Mouse (Mus musculus): Measurements from ENCODE around the gene Vps35l. TPM values are rescaled to one million over a fixed set of nuclear protein-coding genes. Genes with fewer than 3 reads are reported as not detected.

Gene Vps35l
- total and polyA plus RNA-seq, 2 experiments from 2014 or later = 41.0 to 63.8 TPM

DNA sequence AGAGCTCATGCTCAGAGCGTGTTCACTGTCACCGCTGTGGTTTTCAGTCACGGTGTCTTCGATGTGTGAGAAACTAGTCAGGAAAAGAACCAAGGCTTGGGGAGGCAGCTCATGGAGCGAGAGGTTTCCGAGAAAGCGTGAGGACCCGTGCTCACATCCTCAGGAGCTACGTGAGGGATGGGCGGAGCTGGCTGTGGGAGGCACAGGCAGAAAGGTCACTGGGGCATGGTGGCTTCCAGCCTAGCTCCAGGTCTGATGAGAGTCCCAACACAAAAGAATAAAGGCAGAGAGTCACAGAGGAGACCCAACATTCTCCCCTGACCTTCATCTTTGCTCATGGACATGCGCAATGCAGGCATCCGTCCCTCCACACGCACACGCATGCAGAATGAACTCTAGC lies 24.7 kb downstream of the Vps35l start:
- Histone ChIP-seq H3K36me3 (replicated peaks; ENCODE audit: control insufficient read depth, insufficient read depth, low read length) (peaks cover 36% of the 10 kb centered on the region), H3K4me3 (ENCODE audit: low read depth, low read length) (no peak overlapping the region), H3K27ac (ENCODE audit: low read depth) (no peak overlapping the region), H3K27me3 (ENCODE audit: control insufficient read depth, insufficient read depth, low read length) (no peaks in the 10 kb centered on the region), H3K9ac (replicated peaks; ENCODE audit: low read depth, low read length) (no peak overlapping the region), H3K4me1 (ENCODE audit: control insufficient read depth, insufficient read depth) (no peaks in the 10 kb centered on the region), H3K9me3 (replicated peaks; ENCODE audit: control insufficient read depth, low read length) (no peaks in the 10 kb centered on the region), H3K4me2 (ENCODE audit: low read depth, low read length) (no peak overlapping the region)
- DNase-seq (ENCODE audit: low spot score) = no peak
- no peak for ATAC-seq (ENCODE audit: insufficient read depth, low read depth)
- TF ChIP-seq EP300 (IDR thresholded peaks at IDR 0.05; ENCODE audit: low read depth) = no peak
- TF ChIP-seq CTCF (IDR thresholded peaks at IDR 0.05; ENCODE audit: low read depth) = no peak
- 70% methylated on average over 14 of the region's 14 CpGs for WGBS

DNA sequence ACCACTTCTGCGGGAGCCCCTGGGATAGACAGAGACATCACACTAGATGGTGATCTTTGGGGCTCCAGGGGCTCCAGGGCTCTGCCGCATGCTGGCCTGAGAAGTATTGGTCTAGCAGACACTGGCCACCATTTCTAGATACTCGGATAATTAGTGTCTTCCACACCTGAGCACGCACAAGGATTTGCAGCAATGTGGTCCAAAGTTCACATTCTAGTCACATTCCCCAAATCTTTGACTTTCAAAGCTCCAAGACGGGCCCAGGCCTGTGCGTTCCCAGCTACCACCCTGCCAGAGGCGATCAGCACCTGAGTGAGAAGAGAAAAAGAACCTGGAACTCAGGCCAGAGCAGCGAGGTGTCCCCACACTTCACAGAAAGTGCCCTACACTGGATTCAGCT lies 25.6 kb downstream of the Vps35l start:
- no peak overlapping the region for H3K4me2 ChIP-seq (ENCODE audit: low read depth, low read length)
- H3K9ac ChIP-seq (replicated peaks; ENCODE audit: low read depth, low read length) = no peak overlapping the region
- peaks cover 28% of the 10 kb centered on the region for H3K36me3 ChIP-seq (replicated peaks; ENCODE audit: control insufficient read depth, insufficient read depth, low read length)
- DNase-seq (ENCODE audit: low spot score) = no peak
- H3K27ac ChIP-seq (ENCODE audit: low read depth) = no peak overlapping the region
- TF ChIP-seq EP300 (IDR thresholded peaks at IDR 0.05; ENCODE audit: low read depth) (no peak), CTCF (IDR thresholded peaks at IDR 0.05; ENCODE audit: low read depth) (no peak)
- no peaks in the 10 kb centered on the region for H3K27me3 ChIP-seq (ENCODE audit: control insufficient read depth, insufficient read depth, low read length)
- H3K9me3 ChIP-seq (replicated peaks; ENCODE audit: control insufficient read depth, low read length) = no peaks in the 10 kb centered on the region
- WGBS = 59% methylated on average over 8 of the region's 8 CpGs
- H3K4me3 ChIP-seq (ENCODE audit: low read depth, low read length) = no peak overlapping the region
- no peak for ATAC-seq (ENCODE audit: insufficient read depth, low read depth)
- H3K4me1 ChIP-seq (ENCODE audit: control insufficient read depth, insufficient read depth) = no peaks in the 10 kb centered on the region

DNA sequence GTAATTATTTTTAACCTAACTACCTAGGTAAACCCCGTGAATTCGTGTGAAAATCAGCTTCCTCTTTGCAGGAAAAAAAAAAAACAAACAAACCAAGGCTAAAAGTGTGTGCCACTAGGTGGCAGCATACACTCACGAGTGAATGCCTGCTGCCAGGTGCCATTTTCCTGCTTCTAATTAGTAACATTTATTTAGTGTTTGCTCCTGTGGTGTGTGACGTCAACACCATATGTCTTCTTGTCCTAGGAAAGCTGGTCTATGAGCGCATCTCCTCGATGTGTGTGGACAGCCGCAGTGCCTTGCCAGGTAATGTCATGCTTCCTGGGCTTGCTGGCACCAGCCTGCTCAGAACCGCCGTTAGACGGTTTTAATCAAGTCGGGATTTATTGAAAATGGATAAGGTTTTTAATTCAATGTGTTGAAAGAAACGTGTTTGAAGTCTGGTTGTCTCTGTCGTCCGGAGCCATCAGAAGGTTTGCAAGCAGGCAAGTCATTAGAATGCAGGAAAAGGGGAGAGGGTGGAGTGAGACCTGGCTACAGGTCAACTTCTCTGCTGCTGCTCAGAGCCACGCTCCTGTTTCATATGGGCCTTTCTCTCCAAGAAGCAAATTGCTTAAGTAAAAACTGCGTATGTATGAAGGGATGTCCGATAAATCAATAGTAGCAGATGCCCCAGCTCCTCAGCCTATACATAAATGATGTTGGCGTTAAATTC lies 26.2 kb downstream of the Vps35l start:
- H3K9ac ChIP-seq (replicated peaks; ENCODE audit: low read depth, low read length) = no peak overlapping the region
- no peaks in the 10 kb centered on the region for H3K27me3 ChIP-seq (ENCODE audit: control insufficient read depth, insufficient read depth, low read length)
- no peaks in the 10 kb centered on the region for H3K9me3 ChIP-seq (replicated peaks; ENCODE audit: control insufficient read depth, low read length)
- ATAC-seq (ENCODE audit: insufficient read depth, low read depth) (peak; percentile 38; the same call in 1 of the 2 replicates), DNase-seq (ENCODE audit: low spot score) (peak; percentile 51)
- peaks cover 27% of the 10 kb centered on the region for H3K36me3 ChIP-seq (replicated peaks; ENCODE audit: control insufficient read depth, insufficient read depth, low read length)
- H3K4me1 ChIP-seq (ENCODE audit: control insufficient read depth, insufficient read depth) = no peaks in the 10 kb centered on the region
- 60% methylated on average over 18 of the region's 18 CpGs for WGBS
- no peak overlapping the region for H3K27ac ChIP-seq (ENCODE audit: low read depth)
- H3K4me3 ChIP-seq (ENCODE audit: low read depth, low read length) = no peak overlapping the region
- no peak overlapping the region for H3K4me2 ChIP-seq (ENCODE audit: low read depth, low read length)
- no peak for TF ChIP-seq EP300 (IDR thresholded peaks at IDR 0.05; ENCODE audit: low read depth)
- TF ChIP-seq CTCF (IDR thresholded peaks at IDR 0.05; ENCODE audit: low read depth) = peak; percentile 93

DNA sequence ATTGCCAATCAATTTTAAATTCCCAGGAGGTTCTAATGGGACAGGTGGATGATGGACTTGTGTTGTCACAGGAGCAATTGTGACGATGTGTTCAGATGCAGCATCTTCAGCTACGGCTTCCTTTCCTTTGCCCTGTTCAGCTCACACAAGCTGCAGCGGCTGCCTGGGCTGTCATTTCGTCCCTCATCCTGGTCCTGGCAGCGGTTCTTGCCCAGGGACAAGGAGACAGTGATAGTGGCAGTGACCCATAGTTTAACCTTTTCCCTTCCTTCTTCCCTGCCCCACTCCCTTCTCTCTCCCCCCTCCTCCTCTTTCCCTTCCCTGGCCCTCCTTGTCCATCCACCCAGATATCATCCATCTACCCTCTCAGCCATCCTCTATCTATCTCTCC lies 26.8 kb downstream of the Vps35l start:
- H3K36me3 ChIP-seq (replicated peaks; ENCODE audit: control insufficient read depth, insufficient read depth, low read length) = peaks cover 21% of the 10 kb centered on the region
- H3K27me3 ChIP-seq (ENCODE audit: control insufficient read depth, insufficient read depth, low read length) = no peaks in the 10 kb centered on the region
- no peaks in the 10 kb centered on the region for H3K4me1 ChIP-seq (ENCODE audit: control insufficient read depth, insufficient read depth)
- H3K4me2 ChIP-seq (ENCODE audit: low read depth, low read length) = no peak overlapping the region
- DNase-seq (ENCODE audit: low spot score) (no peak), ATAC-seq (ENCODE audit: insufficient read depth, low read depth) (no peak)
- TF ChIP-seq EP300 (IDR thresholded peaks at IDR 0.05; ENCODE audit: low read depth) = no peak
- TF ChIP-seq CTCF (IDR thresholded peaks at IDR 0.05; ENCODE audit: low read depth) = no peak
- no peak overlapping the region for H3K4me3 ChIP-seq (ENCODE audit: low read depth, low read length)
- 94% methylated on average over 5 of the region's 5 CpGs for WGBS
- no peaks in the 10 kb centered on the region for H3K9me3 ChIP-seq (replicated peaks; ENCODE audit: control insufficient read depth, low read length)
- H3K27ac ChIP-seq (ENCODE audit: low read depth) = no peak overlapping the region
- H3K9ac ChIP-seq (replicated peaks; ENCODE audit: low read depth, low read length) = no peak overlapping the region

DNA sequence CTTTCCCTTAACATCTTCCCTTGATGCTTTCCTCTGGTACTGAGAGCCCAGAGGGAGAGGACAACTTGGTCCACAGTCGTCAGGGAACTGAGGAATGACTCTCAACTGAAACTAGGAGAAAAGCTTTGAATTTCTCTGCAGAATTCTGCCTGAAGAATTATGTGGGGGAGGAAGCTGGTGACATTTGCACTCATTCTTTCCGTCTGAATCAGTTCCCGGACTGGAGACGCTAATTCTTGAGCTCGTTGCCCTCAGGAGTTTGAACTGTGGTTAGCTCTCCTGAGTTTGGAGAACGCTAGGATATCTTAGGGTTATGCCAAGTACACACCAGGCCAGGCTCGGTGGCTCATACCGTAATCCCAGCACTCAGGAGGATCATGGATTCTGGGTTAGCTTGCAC lies 29.2 kb downstream of the Vps35l start:
- ATAC-seq (ENCODE audit: insufficient read depth, low read depth) (no peak), DNase-seq (ENCODE audit: low spot score) (no peak)
- Histone ChIP-seq H3K27me3 (ENCODE audit: control insufficient read depth, insufficient read depth, low read length) (no peaks in the 10 kb centered on the region), H3K4me1 (ENCODE audit: control insufficient read depth, insufficient read depth) (no peaks in the 10 kb centered on the region), H3K27ac (ENCODE audit: low read depth) (no peak overlapping the region), H3K9ac (replicated peaks; ENCODE audit: low read depth, low read length) (no peak overlapping the region), H3K4me2 (ENCODE audit: low read depth, low read length) (no peak overlapping the region), H3K9me3 (replicated peaks; ENCODE audit: control insufficient read depth, low read length) (no peaks in the 10 kb centered on the region), H3K4me3 (ENCODE audit: low read depth, low read length) (no peak overlapping the region), H3K36me3 (replicated peaks; ENCODE audit: control insufficient read depth, insufficient read depth, low read length) (peaks cover 22% of the 10 kb centered on the region)
- 63% methylated on average over 8 of the region's 8 CpGs for WGBS
- no peak for TF ChIP-seq CTCF (IDR thresholded peaks at IDR 0.05; ENCODE audit: low read depth)
- TF ChIP-seq EP300 (IDR thresholded peaks at IDR 0.05; ENCODE audit: low read depth) = no peak

DNA sequence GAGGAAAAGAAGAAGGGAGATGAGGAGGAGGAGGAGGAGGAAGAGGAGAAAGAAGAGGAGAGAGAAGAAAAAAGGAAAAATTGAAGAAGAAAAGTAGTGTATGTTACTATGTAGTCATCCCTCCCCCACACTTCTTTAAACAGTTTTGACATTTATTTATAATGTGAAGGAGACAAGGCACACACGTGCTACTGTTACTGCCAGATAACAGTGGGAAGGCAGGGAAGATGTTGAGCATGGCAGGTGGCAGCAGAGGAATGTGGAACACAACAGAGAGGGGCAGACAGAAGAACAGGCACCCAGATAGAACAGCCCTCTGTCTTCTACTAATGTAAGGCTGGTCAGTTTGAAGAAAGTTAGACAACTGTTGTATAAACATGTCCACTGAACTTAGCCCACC lies 29.6 kb downstream of the Vps35l start:
- Histone ChIP-seq H3K4me2 (ENCODE audit: low read depth, low read length) (no peak overlapping the region), H3K36me3 (replicated peaks; ENCODE audit: control insufficient read depth, insufficient read depth, low read length) (peaks cover 22% of the 10 kb centered on the region), H3K4me1 (ENCODE audit: control insufficient read depth, insufficient read depth) (no peaks in the 10 kb centered on the region), H3K9me3 (replicated peaks; ENCODE audit: control insufficient read depth, low read length) (no peaks in the 10 kb centered on the region), H3K9ac (replicated peaks; ENCODE audit: low read depth, low read length) (no peak overlapping the region), H3K4me3 (ENCODE audit: low read depth, low read length) (no peak overlapping the region), H3K27me3 (ENCODE audit: control insufficient read depth, insufficient read depth, low read length) (no peaks in the 10 kb centered on the region), H3K27ac (ENCODE audit: low read depth) (no peak overlapping the region)
- no peak for ATAC-seq (ENCODE audit: insufficient read depth, low read depth)
- no peak for DNase-seq (ENCODE audit: low spot score)
- no peak for TF ChIP-seq EP300 (IDR thresholded peaks at IDR 0.05; ENCODE audit: low read depth)
- TF ChIP-seq CTCF (IDR thresholded peaks at IDR 0.05; ENCODE audit: low read depth) = no peak
- WGBS = 26% methylated on average over 1 of the region's 1 CpGs
